Mouse (Mus musculus): ENCODE measurements around the gene AI467606. TPM values are rescaled to one million over a fixed set of nuclear protein-coding genes. Genes with fewer than 3 reads are reported as not detected.

The AI467606 gene
- total RNA-seq, 2 experiments from 2014 or later: 0.95 to 0.96 TPM

DNA sequence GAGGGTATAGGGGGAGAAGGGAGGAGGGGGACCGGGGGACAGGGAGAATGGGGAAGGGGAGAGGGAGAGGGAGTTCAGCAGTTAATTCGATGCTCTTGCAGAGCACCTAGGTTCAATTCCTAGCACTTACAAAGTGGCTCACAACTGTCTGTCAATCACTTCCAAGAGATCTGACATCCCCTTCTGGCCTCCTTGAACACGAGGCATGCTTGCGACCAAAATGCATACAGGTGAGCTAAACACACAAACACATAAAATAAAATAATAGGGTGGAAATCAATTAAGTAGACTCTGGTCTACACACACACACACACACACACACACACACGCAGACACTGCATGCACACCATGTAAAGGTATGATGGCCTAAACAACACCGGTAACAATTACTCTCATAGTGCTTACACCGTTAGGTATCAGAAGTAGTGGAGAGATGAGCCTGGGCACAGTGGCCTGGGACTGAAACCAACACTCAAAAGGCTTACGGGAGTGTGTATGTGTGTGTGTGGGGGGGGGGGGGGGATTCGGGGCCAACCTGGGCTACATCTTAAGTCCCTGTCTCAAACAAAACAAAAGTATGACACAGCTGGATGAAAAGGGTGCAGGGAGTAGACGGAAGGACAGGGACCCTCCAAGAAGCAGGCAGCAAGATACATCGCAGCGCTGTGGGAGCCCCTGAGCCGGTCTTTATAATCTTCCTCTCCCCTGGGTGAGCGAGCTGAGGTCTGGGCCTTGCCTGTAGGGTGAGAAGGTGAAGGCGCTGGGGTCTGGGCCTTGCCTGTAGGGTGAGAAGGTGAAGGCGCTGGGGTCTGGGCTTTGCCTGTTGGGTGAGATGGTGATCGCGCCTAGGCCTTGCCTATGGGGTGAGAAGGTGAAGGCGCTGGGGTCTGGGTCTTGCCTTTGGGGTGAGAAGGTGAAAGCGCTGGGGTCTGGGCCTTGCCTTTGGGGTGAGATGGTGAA is 725 bp upstream of the AI467606 start:
- no peak for DNase-seq
- intact Hi-C loops (cut with DNase I; ENCODE audit: low total_unique reads): no loop called here

DNA sequence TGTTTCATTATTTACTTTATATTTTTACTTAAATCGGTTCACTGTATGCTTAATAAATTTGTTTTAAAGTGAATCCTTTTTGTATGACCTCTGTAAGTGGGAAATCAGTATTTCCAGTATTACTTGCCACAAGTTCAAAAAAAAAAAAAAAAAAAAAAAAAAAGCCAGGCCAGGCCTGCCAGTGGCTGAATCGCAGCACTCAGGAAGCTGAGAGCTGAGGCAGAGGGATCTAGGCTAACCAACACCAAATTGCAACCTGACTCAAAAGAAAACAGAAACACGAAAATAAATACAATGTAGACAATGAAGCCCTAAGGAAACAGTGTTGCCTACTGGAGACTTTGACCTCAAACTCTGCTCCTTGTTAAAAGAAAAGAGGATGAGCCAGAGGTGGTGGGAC is 2.8 kb downstream of the AI467606 start:
- intact Hi-C loops (cut with DNase I; ENCODE audit: low total_unique reads): no loop called here
- no peak for DNase-seq

DNA sequence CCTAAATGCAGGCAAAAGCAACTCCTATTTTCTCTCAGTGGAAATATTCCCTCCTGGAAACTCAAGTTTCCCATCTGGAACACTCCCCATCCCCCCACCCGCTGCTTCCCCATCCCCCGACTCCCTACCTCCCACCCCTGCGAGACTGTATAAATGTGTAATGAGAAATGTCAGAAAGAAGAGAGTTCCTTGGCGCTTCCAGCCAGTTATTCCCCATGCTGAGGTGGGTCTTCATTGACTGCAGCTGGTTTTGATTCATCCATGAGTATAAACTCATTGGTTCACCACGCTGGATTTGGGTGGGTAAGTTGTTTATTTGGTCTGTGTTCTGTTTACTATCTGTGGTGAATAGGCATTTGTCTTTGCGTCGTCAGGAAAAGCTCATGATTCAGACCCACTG is 5.3 kb downstream of the AI467606 start:
- intact Hi-C loops (cut with DNase I; ENCODE audit: low total_unique reads): no loop called here
- DNase-seq: no peak

DNA sequence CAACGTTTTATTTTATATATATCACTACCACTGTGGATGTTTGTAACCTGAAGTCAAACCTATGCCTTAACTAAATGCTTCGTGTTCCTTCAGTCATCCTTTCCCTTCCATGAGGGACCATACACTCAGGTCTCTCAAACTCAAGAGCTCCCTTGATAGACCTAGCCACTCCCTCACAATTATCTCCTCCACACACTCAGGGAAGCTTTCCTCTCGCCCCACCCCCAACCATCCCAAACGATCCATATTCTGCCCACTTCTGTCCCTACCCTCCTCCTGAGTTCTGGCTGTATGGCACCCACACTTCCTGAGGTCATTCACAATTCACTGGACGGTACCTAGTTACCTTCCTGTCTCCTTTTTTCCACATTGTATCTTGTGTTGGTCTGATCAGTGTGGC is 7.4 kb downstream of the AI467606 start:
- no peak for DNase-seq
- intact Hi-C loops (cut with DNase I; ENCODE audit: low total_unique reads): no loop called here

DNA sequence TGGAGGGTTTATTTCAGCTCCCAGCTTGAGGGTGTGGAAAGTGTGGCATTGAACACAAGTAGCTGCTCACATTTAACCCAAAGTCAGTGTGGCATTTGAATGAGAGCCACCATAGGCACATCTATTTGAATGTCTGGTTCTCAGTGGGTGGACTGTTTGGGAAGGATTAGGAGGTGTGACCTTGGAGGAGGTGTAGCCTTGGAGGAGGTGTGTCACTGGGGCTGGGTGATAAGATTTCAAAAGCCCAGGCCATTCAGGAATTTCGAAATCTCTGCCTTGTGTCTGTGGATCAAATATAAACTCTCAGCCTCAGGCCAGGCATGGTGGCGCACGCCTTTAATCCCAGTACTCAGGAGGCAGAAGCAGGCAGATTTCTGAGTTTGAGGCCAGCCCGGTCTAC is 7.8 kb downstream of the AI467606 start:
- intact Hi-C loops (cut with DNase I; ENCODE audit: low total_unique reads): no loop called here
- no peak for DNase-seq

DNA sequence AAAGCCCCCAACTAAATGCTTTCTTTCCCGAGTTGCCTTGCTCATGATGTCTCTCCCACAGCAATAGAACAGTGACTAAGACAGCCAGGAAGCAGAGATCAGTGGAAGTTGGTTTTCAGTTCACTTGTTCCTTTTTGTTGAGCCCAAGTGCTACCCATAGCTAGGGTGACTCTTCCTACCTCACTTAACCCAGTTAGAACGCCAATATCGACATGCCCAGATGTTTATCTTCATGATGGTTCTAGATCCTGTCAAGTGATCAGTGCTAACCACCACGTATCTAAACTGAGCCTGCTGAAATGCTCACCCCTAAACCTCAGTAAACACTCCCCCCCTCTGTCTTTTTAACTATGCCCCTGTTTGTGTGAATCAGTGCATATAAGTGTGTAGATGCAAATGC is 8.4 kb downstream of the AI467606 start:
- intact Hi-C loops (cut with DNase I; ENCODE audit: low total_unique reads): no loop called here
- DNase-seq: no peak

DNA sequence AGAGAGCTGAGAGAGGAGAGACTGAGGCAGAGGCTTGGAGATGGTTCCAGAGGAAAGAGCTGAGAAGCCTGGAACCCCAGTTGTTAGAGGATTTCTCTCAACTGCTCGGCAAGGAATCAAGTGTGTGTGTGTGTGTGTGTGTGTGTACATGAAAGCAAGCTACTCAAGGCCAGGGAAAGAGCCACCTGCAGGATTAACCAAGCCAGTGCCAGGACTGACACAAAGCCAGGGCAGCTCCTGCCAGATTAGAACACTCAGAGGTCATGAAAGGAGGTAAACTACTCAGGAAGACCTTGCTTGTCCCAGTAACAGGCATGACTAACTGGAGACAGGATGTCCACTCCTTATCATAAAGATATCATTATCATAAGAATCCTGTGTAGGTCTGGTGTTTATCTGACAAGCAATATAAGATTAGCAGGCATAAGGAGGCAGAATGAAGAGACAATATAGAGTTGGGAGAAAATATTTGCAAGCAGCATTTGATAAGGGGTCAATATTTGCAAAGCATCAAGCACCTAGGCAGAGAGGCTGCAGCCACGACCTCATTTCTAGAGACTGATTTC is 10.4 kb downstream of the AI467606 start:
- no peak for DNase-seq
- intact Hi-C loops (cut with DNase I; ENCODE audit: low total_unique reads): loop anchor here (10.0 kb wide), 1 partner anchor 117 kb away; no protein-coding TSS in a partner anchor

DNA sequence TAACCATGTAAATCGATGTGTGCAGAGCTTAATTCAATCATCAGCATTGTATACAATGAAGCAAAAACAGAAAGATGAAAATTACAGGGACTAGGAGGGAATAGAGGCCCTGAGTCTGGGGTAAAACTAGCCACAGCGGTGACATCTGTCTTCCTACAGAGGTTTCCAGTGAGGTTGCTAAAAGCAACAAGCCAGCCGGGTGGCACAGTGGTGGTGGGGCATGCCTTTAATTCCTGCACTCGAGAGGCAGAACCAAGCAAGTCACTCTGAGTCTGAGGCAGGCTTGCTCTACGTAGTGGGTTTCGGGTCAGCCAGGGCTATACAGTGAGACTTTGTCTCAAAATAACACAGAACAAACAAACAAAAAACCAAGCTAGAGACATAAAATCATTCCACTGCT is 11.0 kb downstream of the AI467606 start:
- intact Hi-C loops (cut with DNase I; ENCODE audit: low total_unique reads): loop anchor here (10.0 kb wide), 1 partner anchor 117 kb away; no protein-coding TSS in a partner anchor
- DNase-seq: no peak

DNA sequence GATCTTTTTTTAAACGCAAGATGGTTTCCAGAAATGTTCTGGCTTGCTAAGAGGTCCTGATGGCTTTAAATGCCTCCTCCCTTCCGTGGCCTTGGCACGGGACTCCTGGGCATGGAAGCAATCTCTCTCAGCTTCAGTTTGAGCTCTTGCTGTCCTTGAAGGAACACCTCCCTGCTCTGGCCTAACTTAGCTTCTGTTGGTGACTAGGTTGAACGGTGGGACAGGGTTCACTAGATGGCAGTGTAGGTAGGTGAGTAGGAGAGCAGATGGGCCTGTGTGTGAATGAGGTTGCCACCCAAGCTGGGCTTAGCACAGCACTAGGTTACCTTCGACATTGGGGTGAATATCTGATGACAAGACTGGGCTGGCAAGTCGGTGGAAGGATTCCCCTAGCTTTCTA is 12.8 kb downstream of the AI467606 start:
- DNase-seq: no peak
- intact Hi-C loops (cut with DNase I; ENCODE audit: low total_unique reads): loop anchor here (10.0 kb wide), 1 partner anchor 119 kb away; no protein-coding TSS in a partner anchor

DNA sequence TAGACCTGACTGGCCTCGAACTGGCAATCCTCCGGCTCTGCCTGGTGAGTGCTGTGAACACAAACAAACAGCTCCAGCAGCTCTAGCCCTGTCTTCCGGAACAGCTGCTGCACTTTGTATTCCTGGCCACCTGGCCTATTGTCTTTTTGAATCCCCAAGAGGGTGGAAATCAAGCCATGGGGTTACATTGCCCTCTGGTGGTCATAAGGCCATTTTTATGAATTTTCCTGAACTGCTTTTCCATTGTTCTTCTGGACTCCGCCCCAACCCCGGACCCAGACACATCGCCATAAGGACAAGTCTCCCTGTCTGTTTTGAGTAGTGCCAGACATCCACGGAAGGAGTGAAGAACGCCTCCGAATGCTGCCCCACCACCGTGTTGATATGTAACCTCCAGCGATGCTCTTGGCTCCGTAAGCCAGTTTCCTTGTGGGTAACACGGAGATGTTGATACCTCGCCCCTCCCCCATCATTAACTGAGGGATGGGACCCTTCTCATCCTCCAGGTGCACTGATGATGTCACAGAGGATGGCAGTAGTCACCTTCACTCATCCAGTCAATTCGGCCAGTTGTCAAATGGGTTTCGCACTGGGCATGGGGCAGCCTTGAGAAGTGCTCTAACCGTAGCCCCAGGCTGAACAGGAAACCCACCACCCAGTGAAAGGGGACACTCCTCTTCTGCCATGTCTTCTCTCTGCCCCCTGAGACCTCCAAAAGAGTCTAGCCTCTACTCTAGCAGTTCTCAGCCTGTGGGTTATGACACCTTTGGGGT is 13.6 kb downstream of the AI467606 start:
- peak; percentile 52 for DNase-seq
- intact Hi-C loops (cut with DNase I; ENCODE audit: low total_unique reads): loop anchor here (5.0 to 10.0 kb wide), 2 partner anchors 120 to 282 kb away; no protein-coding TSS in a partner anchor

DNA sequence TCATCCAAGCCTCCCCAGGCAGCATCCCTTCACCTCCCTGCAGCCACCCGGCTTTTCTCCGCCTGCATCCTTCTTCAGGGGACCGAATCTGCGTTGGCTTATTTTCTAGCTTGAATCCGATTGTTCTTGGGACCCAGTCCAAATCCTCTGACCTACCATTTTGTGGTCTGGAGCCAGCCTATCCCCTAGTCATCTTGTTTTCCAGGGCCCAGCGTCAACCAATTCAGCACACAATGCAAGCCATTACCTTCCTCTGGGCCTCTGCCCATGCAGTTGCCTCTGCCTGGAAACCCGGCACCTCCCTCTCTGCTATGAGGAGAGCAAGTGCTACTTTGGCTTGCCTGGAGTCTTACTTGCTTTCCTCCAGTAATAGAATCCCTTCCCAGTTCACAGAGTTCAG is 14.4 kb downstream of the AI467606 start:
- no peak for DNase-seq
- intact Hi-C loops (cut with DNase I; ENCODE audit: low total_unique reads): loop anchor here (5.0 to 10.0 kb wide), 2 partner anchors 121 to 283 kb away; no protein-coding TSS in a partner anchor

DNA sequence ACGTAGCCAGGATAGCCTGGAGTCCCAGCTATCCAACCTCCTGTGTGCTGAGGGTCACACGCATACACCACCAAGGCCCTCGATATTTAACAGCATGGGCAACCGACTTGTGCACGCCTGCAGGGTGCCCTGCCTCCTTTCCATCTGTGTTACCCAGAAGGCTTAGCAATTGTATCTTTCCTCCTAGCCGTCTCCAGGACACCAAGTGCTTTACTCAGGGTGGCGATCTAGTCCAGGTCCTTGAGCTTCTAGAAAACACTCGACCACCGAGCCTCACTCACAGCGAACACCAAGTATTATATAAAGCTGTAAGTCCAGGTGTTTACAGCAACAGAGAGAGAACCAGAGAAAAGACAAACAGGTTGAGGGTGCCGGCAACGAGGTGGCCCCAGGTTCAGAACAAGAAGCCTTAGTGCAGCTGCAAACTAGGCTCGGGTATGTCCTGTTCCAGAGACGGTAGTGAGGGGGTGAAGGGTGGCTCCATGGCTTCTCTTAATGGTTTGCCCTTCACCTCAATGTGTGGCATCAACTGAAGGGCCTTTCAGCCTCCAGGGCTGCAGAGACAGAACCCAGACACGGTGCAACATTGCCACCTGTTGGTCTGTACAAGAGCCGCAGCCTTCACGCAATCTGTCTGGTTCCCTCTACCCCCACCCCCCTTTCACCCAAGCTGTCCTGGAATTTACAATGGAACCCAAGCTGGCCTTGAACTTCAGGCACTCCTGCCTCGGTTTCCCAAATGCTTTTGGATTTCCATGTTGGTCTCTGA is 19.3 kb downstream of the AI467606 start:
- intact Hi-C loops (cut with DNase I; ENCODE audit: low total_unique reads): loop anchor here (2.0 kb wide), 1 partner anchor 280 kb away; the partner anchor contains the start of gene 4930451I11Rik
- DNase-seq: peak; percentile 70

DNA sequence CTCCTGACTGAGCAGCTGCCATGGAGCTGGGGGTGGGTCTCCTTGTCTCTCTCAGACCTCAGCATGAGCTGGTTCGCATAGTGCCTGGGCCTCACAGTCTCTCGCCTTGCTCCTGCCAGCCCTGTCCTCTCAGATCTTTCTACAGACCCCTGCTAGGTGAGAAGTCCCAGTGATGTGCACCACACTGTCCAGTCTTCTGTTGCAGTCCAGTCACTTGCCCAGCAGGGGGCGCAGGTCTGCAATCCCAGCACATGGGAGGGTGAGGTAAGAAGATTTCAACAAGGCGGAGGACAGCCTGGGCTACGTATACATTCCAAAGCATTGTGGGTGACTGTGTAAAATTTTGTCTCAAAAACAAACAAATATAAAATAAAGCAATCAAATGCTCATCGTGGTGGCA is 20.3 kb downstream of the AI467606 start:
- intact Hi-C loops (cut with DNase I; ENCODE audit: low total_unique reads): loop anchor here (2.0 kb wide), 1 partner anchor 281 kb away; the partner anchor contains the start of gene 4930451I11Rik

DNA sequence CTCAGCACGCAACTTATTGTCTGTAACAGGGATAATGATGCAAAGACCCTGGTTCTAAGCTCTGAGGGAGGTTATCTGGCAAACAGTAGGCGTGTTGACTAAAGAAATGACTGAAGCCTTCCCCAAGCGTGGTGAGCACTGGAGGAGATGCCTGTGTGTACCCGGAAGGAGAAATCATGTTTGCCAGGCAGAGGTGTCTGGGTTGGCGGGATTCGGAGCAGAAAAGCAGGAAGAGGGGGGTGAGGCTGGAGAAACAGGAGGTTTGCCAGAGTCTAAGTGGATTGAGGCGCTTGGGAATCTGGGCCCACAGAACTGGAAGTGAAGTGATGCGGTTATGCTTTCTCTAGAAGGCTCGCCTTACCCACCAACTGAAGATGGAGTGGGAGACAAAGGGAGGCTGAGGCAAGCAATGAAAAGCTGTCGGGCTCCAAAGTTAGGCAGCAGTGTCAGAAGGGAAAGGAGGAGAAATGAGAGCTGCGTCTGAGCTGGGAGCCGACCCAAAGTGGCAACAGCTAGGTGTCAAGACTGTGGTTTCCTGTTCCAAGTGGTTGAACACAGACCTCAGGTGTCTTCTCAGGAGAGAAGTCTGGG is 21.2 kb downstream of the AI467606 start:
- DNase-seq: no peak
- intact Hi-C loops (cut with DNase I; ENCODE audit: low total_unique reads): no loop called here

More for the DNA sequence above, 20.3 kb downstream of the AI467606 start:
- DNase-seq: peak; percentile 56

DNA sequence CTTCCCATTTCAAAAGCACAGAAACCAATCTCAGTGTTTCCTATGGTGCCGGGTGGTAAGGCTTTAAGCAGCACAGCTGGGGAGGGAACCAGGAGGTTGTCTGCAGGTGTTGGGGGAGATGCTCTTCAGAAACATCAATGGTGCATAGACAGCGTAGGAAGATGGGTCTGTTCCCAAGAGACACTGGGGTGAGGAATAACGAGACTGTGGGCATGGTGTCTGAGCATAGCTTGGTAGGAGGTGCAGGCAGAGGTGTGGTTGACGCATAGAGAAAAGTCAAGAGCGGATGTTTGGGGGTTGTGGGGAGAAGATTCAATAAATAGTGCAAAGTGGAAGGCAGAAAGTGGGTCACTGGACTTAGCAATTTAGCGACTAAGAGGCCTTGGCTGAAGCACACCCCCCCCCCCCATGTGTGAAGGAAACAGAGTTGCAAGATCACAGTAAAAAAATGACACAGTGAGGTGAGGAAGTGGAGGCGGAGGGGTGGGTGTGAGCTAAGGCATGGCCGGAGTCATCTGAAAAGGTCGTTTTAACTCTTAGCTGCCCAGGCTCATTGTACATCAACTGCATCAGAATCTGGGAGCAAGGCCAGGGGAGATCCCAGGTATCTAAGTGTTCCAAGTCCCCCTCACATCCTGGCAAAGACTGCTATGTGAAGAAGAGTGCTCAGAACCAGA is 21.9 kb downstream of the AI467606 start:
- DNase-seq: no peak
- intact Hi-C loops (cut with DNase I; ENCODE audit: low total_unique reads): no loop called here

DNA sequence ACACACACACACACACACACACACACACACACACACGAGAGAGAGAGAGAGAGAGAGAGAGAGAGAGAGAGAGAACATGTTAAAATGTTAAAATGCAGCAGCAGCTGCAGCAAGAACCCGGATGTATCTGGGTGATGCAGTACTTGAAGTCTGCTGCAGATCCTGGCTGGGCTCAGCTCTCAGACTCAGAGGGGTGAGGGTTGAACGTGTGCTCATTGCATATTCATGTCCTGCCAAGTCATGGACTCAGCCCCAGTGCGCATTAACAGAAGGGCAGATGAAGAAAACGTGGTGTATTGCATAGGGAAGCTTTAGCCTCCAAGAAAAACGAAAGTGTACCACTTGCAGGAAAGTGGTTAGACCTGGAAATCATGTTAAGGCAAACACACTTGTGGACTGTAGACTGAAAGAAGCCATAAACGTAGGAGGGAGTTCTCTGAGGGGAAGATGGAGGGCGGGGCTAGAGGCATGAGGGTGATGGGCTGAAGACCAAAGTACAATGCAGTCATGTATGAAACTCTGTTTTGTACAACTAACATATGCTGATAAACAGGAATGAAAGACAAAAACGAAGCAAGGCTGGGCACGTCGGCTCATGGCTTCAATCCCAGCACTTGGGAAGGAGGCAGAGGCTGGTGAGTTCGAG is 22.6 kb downstream of the AI467606 start:
- intact Hi-C loops (cut with DNase I; ENCODE audit: low total_unique reads): no loop called here
- no peak for DNase-seq

DNA sequence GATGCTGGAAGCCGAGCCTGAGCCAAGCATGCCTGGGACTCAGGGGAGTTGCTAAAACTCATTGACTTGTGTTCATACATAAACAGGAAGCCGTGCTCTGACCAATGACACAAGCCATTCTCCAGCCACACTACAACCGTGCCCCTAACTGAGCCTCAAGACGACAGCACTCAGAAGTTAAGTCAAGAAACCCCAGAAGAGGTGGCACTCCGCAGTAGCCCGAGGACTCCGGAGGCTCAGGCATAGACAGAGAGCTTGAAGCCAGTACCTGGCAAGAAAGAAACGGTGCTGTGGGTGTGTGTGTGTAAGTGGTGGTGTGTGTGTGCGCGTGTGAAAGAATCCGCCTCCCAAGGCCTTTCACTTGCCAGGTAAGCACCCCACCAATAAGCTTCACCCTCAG is 23.8 kb downstream of the AI467606 start:
- intact Hi-C loops (cut with DNase I; ENCODE audit: low total_unique reads): no loop called here
- DNase-seq: no peak

Measured in gastrocnemius, postnatal 14 days (tissue).